ENCODE assay signal across 6 mouse cellular contexts in the genomic region with DNA sequence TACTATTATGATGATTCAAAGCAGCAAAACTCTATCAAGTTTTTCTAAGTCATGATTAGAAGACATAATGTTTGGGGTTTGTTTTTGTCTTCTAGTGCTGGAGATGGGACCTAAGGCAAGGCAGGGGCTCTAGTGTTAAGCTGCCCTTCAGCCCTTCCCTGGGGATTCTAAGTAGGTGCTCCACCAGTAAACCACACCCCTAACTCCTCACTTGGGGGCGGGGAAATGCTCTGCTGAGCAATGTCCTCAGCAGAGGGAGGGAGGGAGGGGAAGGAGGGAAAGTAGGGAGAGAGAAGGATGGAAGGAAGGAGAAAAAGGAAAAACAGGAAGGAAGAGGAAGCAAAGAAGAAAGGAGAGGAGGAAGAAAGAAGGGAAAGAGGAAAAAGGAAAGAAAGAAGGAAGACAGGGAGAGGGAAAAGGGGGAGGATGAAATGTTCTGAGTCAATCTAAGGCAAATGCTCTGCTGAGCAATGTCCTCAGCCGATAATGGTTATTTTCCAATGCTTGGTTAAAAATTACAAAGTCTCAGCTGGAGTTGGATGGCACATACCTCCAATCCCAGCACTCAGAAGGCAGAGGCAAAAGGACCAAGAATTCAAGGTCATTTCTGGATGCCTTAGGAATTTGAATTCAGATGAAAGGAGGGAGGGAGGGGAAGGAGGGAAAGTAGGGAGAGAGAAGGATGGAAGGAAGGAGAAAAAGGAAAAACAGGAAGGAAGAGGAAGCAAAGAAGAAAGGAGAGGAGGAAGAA.
DNase-seq lines count a peak whose midpoint lies in the region; ATAC-seq and TF ChIP-seq lines count a peak whose summit lies in the region.
"Not testable (repeated sequence)": the region's sequence is repeated elsewhere in the genome, so short reads cannot be mapped to it uniquely, and the experiment has no call there.

No protein-coding gene starts in this region.

- H3K4me2 ChIP-seq in intestine, embryonic 15.5 days (replicated peaks); kidney, embryonic 16.5 days (replicated peaks; ENCODE audit: low read depth, low read length); lung, postnatal 0 days (replicated peaks; ENCODE audit: low read depth, low read length): not testable (repeated sequence)

- WGBS in intestine, embryonic 15.5 days = 36% methylated on average over 2 of the region's 2 CpGs
- 27% methylated on average over 2 of the region's 2 CpGs for WGBS in kidney, adult 2 months
- 32% methylated on average over 2 of the region's 2 CpGs for WGBS in kidney, embryonic 16.5 days
- WGBS in lung, postnatal 0 days = 52% methylated on average over 2 of the region's 2 CpGs

- not testable (repeated sequence) for H3K36me3 ChIP-seq in intestine, embryonic 15.5 days; kidney, adult 2 months (ENCODE audit: control insufficient read depth, insufficient read depth, low read length); kidney, embryonic 16.5 days (ENCODE audit: insufficient read depth, low read length); lung, postnatal 0 days (ENCODE audit: insufficient read depth, low read length)

- not testable (repeated sequence) for H3K9me3 ChIP-seq in intestine, embryonic 15.5 days; kidney, embryonic 16.5 days (ENCODE audit: low read length); lung, postnatal 0 days (ENCODE audit: low read length)

- not testable (repeated sequence) for TF ChIP-seq POLR2A in kidney, adult 2 months (IDR thresholded peaks at IDR 0.05; ENCODE audit: low read depth, low read length)

- not testable (repeated sequence) for H3K9ac ChIP-seq in intestine, embryonic 15.5 days; kidney, embryonic 16.5 days (replicated peaks; ENCODE audit: low read length); lung, postnatal 0 days (replicated peaks; ENCODE audit: low read depth)

- ATAC-seq in intestine, embryonic 15.5 days = 0 out of 2 replicates have a peak, but pooled peaks have one; percentile 57
- peak; percentile 61; the same call in 1 of the 2 replicates for ATAC-seq in kidney, embryonic 16.5 days (ENCODE audit: low FRiP score, low TSS enrichment)
- not testable (repeated sequence) for ATAC-seq in lung, postnatal 0 days

- not testable (repeated sequence) for H3K4me3 ChIP-seq in intestine, embryonic 15.5 days (replicated peaks); kidney, adult 2 months (ENCODE audit: insufficient read depth, low read depth, low read length); kidney, embryonic 16.5 days (ENCODE audit: low read length); lung, postnatal 0 days (ENCODE audit: low read depth, low read length)

- peaks cover 21% of the 10 kb centered on the region for H3K4me1 ChIP-seq in intestine, embryonic 15.5 days (replicated peaks)
- peaks cover 55% of the 10 kb centered on the region for H3K4me1 ChIP-seq in kidney, adult 2 months (ENCODE audit: control insufficient read depth, insufficient read depth, low read length)
- H3K4me1 ChIP-seq in kidney, embryonic 16.5 days (ENCODE audit: insufficient read depth, low read length) = peaks cover 71% of the 10 kb centered on the region
- peaks cover 28% of the 10 kb centered on the region for H3K4me1 ChIP-seq in lung, postnatal 0 days (ENCODE audit: insufficient read depth, low read depth, low read length)

- H3K27me3 ChIP-seq in intestine, embryonic 15.5 days (replicated peaks); kidney, adult 2 months (replicated peaks; ENCODE audit: control insufficient read depth, insufficient read depth, low read length); kidney, embryonic 16.5 days (ENCODE audit: insufficient read depth, low read length); lung, postnatal 0 days (replicated peaks; ENCODE audit: insufficient read depth, low read length): not testable (repeated sequence)

- TF ChIP-seq CTCF in kidney, adult 2 months (conservative IDR thresholded peaks at IDR 0.05; ENCODE audit: insufficient read depth, insufficient read length, low read depth, low read length); lung, postnatal 0 days (IDR thresholded peaks at IDR 0.05): not testable (repeated sequence)

- H3K27ac ChIP-seq in intestine, embryonic 15.5 days; lung, postnatal 0 days (ENCODE audit: low read length): not testable (repeated sequence)
- peak overlapping the region; percentile 82 for H3K27ac ChIP-seq in kidney, adult 2 months (ENCODE audit: insufficient read depth, low read depth, low read length)
- H3K27ac ChIP-seq in kidney, embryonic 16.5 days (ENCODE audit: low read length) = peak overlapping the region; percentile 67; the same call in 1 of the 2 replicates

- peak; percentile 56 for DNase-seq in R1 (ENCODE audit: low read depth, low spot score)
- DNase-seq in kidney, adult 2 months = peak; percentile 85
- DNase-seq in kidney, postnatal 36 days = peak; percentile 73 to 77
- DNase-seq in lung, postnatal 0 days (ENCODE audit: low spot score) = peak; percentile 42

- not testable (repeated sequence) for TF ChIP-seq EP300 in lung, postnatal 0 days (IDR thresholded peaks at IDR 0.05)
